8 mouse cellular contexts compared by ENCODE assay signal in the genomic region with DNA sequence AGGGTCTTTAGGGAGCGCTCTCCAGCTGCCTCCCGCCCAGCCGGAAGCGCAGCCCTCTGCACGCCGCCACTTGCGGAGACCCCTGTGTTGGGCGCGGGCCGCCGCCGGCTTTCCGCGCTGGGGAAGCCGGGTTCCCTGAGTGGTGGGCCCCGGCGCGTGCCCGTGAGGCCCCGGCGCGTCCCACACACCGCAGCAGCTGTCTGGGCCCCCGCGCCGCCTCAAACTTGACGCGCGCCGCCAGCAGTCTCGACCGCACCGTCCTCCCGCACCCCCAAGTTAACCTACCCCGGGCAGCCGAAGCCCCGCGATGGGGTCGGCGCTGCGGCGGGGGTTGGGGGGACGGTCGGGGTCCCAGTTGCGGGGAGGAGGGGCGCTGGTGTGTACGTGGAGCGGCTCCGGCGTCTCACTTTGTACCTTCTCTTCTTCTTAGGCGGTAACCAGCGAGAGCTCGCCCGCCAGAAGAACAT. TPM values are rescaled to one million over a fixed set of nuclear protein-coding genes. Genes with fewer than 3 reads are reported as not detected.
DNase-seq lines count a peak whose midpoint lies in the region; ATAC-seq lines count a peak whose summit lies in the region.

No protein-coding gene starts in this region.

- peak; percentile 56; the same call in 1 of the 2 replicates for ATAC-seq in lung, embryonic 15.5 days (ENCODE audit: borderline replicate concordance, extremely low read depth, low FRiP score, low TSS enrichment)

- intact Hi-C loops in left cerebral cortex, postnatal 14 days (cut with DNase I): no loop called here
- intact Hi-C loops in left cerebral cortex, postnatal 10 days (cut with DNase I): no loop called here

- under 1% methylated on average over 53 of the region's 54 CpGs for WGBS in embryonic facial prominence, embryonic 10.5 days
- under 1% methylated on average over 54 of the region's 54 CpGs for WGBS in hindbrain, embryonic 10.5 days
- WGBS in lung, embryonic 15.5 days: under 1% methylated on average over 53 of the region's 54 CpGs

- no peaks in the 10 kb centered on the region for H3K27me3 ChIP-seq in embryonic facial prominence, embryonic 10.5 days (replicated peaks; ENCODE audit: low read depth, poor library complexity, severe bottlenecking)
- H3K27me3 ChIP-seq in hindbrain, embryonic 10.5 days (ENCODE audit: insufficient read depth, poor library complexity, severe bottlenecking): no peaks in the 10 kb centered on the region
- H3K27me3 ChIP-seq in lung, embryonic 15.5 days: no peaks in the 10 kb centered on the region

- peaks cover 40% of the 10 kb centered on the region for H3K36me3 ChIP-seq in embryonic facial prominence, embryonic 10.5 days (replicated peaks)
- H3K36me3 ChIP-seq in hindbrain, embryonic 10.5 days: peaks cover 36% of the 10 kb centered on the region
- H3K36me3 ChIP-seq in lung, embryonic 15.5 days: peaks cover 19% of the 10 kb centered on the region

- no peaks in the 10 kb centered on the region for H3K9me3 ChIP-seq in embryonic facial prominence, embryonic 10.5 days
- no peaks in the 10 kb centered on the region for H3K9me3 ChIP-seq in hindbrain, embryonic 10.5 days
- no peaks in the 10 kb centered on the region for H3K9me3 ChIP-seq in lung, embryonic 15.5 days

- peaks cover 34% of the 10 kb centered on the region for H3K4me1 ChIP-seq in embryonic facial prominence, embryonic 10.5 days
- H3K4me1 ChIP-seq in hindbrain, embryonic 10.5 days (replicated peaks): peaks cover 35% of the 10 kb centered on the region
- H3K4me1 ChIP-seq in lung, embryonic 15.5 days: peaks cover 24% of the 10 kb centered on the region

- peak overlapping the region; percentile 96 for H3K9ac ChIP-seq in lung, embryonic 15.5 days

- peak overlapping the region; percentile 60 for H3K4me2 ChIP-seq in lung, embryonic 15.5 days

- H3K4me3 ChIP-seq in embryonic facial prominence, embryonic 10.5 days: peak overlapping the region; percentile 100
- H3K4me3 ChIP-seq in hindbrain, embryonic 10.5 days: peak overlapping the region; percentile 99
- H3K4me3 ChIP-seq in lung, embryonic 15.5 days: peak overlapping the region; percentile 96

- H3K27ac ChIP-seq in embryonic facial prominence, embryonic 10.5 days (replicated peaks): peak overlapping the region; percentile 96
- peak overlapping the region; percentile 97 for H3K27ac ChIP-seq in hindbrain, embryonic 10.5 days
- peak overlapping the region; percentile 94 for H3K27ac ChIP-seq in lung, embryonic 15.5 days

- DNase-seq in left cerebral cortex, postnatal 14 days (ENCODE audit: low spot score in 2 of 2): peak; percentile 30 to 35
- DNase-seq in left cerebral cortex, postnatal 10 days (ENCODE audit: extremely low spot score in 1 of 2, low spot score in 2 of 2): no peak
- no peak for DNase-seq in embryonic facial prominence, embryonic 10.5 days (ENCODE audit: low spot score)
- peak; percentile 50 for DNase-seq in hindbrain, embryonic 10.5 days (ENCODE audit: low spot score)
- DNase-seq in Muller cell, postnatal 12 days (ENCODE audit: inconsistent ontology term): no peak
- DNase-seq in layer of hippocampus, adult 9-11 months: no peak
- no peak for DNase-seq in frontal cortex, postnatal 36 days (ENCODE audit: low spot score in 2 of 2)

RNA-seq across cellular contexts. Expression of gene Serf2, which starts 0.6 kb away (rescaled TPM):
- total RNA-seq in left cerebral cortex, postnatal 14 days (2021): 100 to 1,000 TPM; 168 to 172 TPM
- total RNA-seq in left cerebral cortex, postnatal 10 days (2021): 100 to 1,000 TPM; 129 to 153 TPM
- 482 and 494 TPM in 2 replicates for polyA plus RNA-seq in embryonic facial prominence, embryonic 10.5 days (2016; fragmentation: Nextera tagmentation; extraction: Ambion mirVana)
- polyA plus RNA-seq in hindbrain, embryonic 10.5 days (2016; fragmentation: Nextera tagmentation; extraction: Ambion mirVana): 502 and 520 TPM in 2 replicates
- polyA plus RNA-seq in lung, embryonic 15.5 days (2015; fragmentation: Nextera tagmentation; extraction: Ambion mirVana): 430 and 452 TPM in 2 replicates

RNA-seq across cellular contexts. Expression of gene Hypk, which starts 3.5 kb away (rescaled TPM):
- 10 to 100 TPM; 14.9 to 18.8 TPM for total RNA-seq in left cerebral cortex, postnatal 14 days (2021)
- 10 to 100 TPM; 23.7 to 25.8 TPM for total RNA-seq in left cerebral cortex, postnatal 10 days (2021)
- polyA plus RNA-seq in embryonic facial prominence, embryonic 10.5 days (2016; fragmentation: Nextera tagmentation; extraction: Ambion mirVana): 143 and 146 TPM in 2 replicates
- 110 and 135 TPM in 2 replicates for polyA plus RNA-seq in hindbrain, embryonic 10.5 days (2016; fragmentation: Nextera tagmentation; extraction: Ambion mirVana)
- 97.0 and 99.5 TPM in 2 replicates for polyA plus RNA-seq in lung, embryonic 15.5 days (2015; fragmentation: Nextera tagmentation; extraction: Ambion mirVana)

RNA-seq across cellular contexts. Expression of gene Ell3, which starts 5.5 kb away (rescaled TPM):
- total RNA-seq in left cerebral cortex, postnatal 14 days (2021): not detected
- total RNA-seq in left cerebral cortex, postnatal 10 days (2021): not detected
- 8.0 and 12.0 TPM in 2 replicates for polyA plus RNA-seq in embryonic facial prominence, embryonic 10.5 days (2016; fragmentation: Nextera tagmentation; extraction: Ambion mirVana)
- polyA plus RNA-seq in hindbrain, embryonic 10.5 days (2016; fragmentation: Nextera tagmentation; extraction: Ambion mirVana): 3.3 and 6.5 TPM in 2 replicates
- polyA plus RNA-seq in lung, embryonic 15.5 days (2015; fragmentation: Nextera tagmentation; extraction: Ambion mirVana): 10.0 and 10.1 TPM in 2 replicates

RNA-seq across cellular contexts. Expression of gene Serinc4, which starts 7.0 kb away (rescaled TPM):
- total RNA-seq in left cerebral cortex, postnatal 14 days (2021): under 1 TPM; 0.70 to 0.82 TPM
- total RNA-seq in left cerebral cortex, postnatal 10 days (2021): 1 to 10 TPM; 1.2 to 1.3 TPM
- 0.30 and 0.57 TPM in 2 replicates for polyA plus RNA-seq in embryonic facial prominence, embryonic 10.5 days (2016; fragmentation: Nextera tagmentation; extraction: Ambion mirVana)
- 0.15 and 0.42 TPM in 2 replicates for polyA plus RNA-seq in hindbrain, embryonic 10.5 days (2016; fragmentation: Nextera tagmentation; extraction: Ambion mirVana)
- polyA plus RNA-seq in lung, embryonic 15.5 days (2015; fragmentation: Nextera tagmentation; extraction: Ambion mirVana): 0.07 and 0.20 TPM in 2 replicates

RNA-seq across cellular contexts. Expression of gene Mfap1b, which starts 24.3 kb away (rescaled TPM):
- total RNA-seq in left cerebral cortex, postnatal 14 days (2021): 10 to 100 TPM; 40.3 to 41.8 TPM
- 10 to 100 TPM; 35.1 to 37.0 TPM for total RNA-seq in left cerebral cortex, postnatal 10 days (2021)
- polyA plus RNA-seq in embryonic facial prominence, embryonic 10.5 days (2016; fragmentation: Nextera tagmentation; extraction: Ambion mirVana): 53.2 and 55.4 TPM in 2 replicates
- 48.8 and 56.1 TPM in 2 replicates for polyA plus RNA-seq in hindbrain, embryonic 10.5 days (2016; fragmentation: Nextera tagmentation; extraction: Ambion mirVana)
- polyA plus RNA-seq in lung, embryonic 15.5 days (2015; fragmentation: Nextera tagmentation; extraction: Ambion mirVana): 45.7 and 51.1 TPM in 2 replicates

Comparison
In these comparisons a context has a peak if more than half of its experiments do, and no peak if none do; other contexts are left out.
1. DNase-seq: peak in left cerebral cortex, postnatal 14 days (2 of 2) and hindbrain, embryonic 10.5 days (single experiment); none in left cerebral cortex, postnatal 10 days (0 of 2), embryonic facial prominence, embryonic 10.5 days (single experiment), Muller cell, postnatal 12 days (single experiment), layer of hippocampus, adult 9-11 months (single experiment) and frontal cortex, postnatal 36 days (0 of 2).
2. Peak in every context shown above with its lines, with median percentiles within 50 percentile points of each other: H3K27ac ChIP-seq and H3K4me3 ChIP-seq.